Mouse (Mus musculus): ENCODE measurements around the gene March4.

March4 gene

GRCm38 (mm10) chr1:72399720-72400401 is 136.9 kb downstream of the March4 start:
- in situ Hi-C loops (cut with MboI, MseI), result loop anchor here (5.0 kb wide), 1 partner anchor 68 kb away; no protein-coding TSS in a partner anchor

- in situ Hi-C loops (cut with MboI, MseI), result no loop called here
Observed at GRCm38 (mm10) chr1:72390420-72390819, 146.3 kb downstream of the March4 start.

- in situ Hi-C loops (cut with MboI, MseI), result no loop called here
Observed at GRCm38 (mm10) chr1:72383651-72384050, 153.1 kb downstream of the March4 start.

GRCm38 (mm10) chr1:72383056-72383455 is 153.7 kb downstream of the March4 start:
- in situ Hi-C loops (cut with MboI, MseI), result no loop called here

- in situ Hi-C loops (cut with MboI, MseI), result no loop called here
Observed at GRCm38 (mm10) chr1:72380544-72380943, 156.2 kb downstream of the March4 start.

GRCm38 (mm10) chr1:72379752-72380353 is 156.9 kb downstream of the March4 start:
- in situ Hi-C loops (cut with MboI, MseI), result no loop called here

GRCm38 (mm10) chr1:72378151-72378550 is 158.6 kb downstream of the March4 start:
- in situ Hi-C loops (cut with MboI, MseI), result no loop called here

All from T-helper 2 cell (primary cell).